Mouse (Mus musculus) forebrain, postnatal 0 days (tissue): ENCODE measurements around the gene Stoml1. TPM values are rescaled to one million over a fixed set of nuclear protein-coding genes. Genes with fewer than 3 reads are reported as not detected.

ENCODE experiments used
- ATAC-seq: fragments of 200-750 bp; cut with Nextera tagmentation; 2 replicates; pipeline ENCODE4 v1.8.0; 2017; ENCODE audit warnings: mild to moderate bottlenecking, moderate library complexity
- DNase-seq: peaks from one replicate; pipeline ENCODE4 v3.0.0-alpha.2; 2015
- H3K27ac ChIP-seq: fragments of 300-500 bp; sonication (generic); 2 replicates; pipeline ENCODE4 v1.5.1; 2014; ENCODE audit warnings: low read depth, mild to moderate bottlenecking, antibody characterized with exemption, low read length, moderate library complexity, mixed read lengths
- H3K27me3 ChIP-seq: fragments of 300-500 bp; sonication (generic); 2 replicates; pipeline ENCODE4 v1.6.1; 2014; ENCODE audit warnings: mild to moderate bottlenecking, low read length, mixed read lengths; ENCODE audit not compliant: insufficient read depth
- H3K36me3 ChIP-seq: fragments of 300-500 bp; sonication (generic); 2 replicates; pipeline ENCODE4 v1.6.1; 2014; ENCODE audit warnings: mild to moderate bottlenecking, moderate library complexity; ENCODE audit not compliant: insufficient read depth
- H3K4me1 ChIP-seq: fragments of 300-500 bp; sonication (generic); 2 replicates; pipeline ENCODE4 v1.6.1; 2014; ENCODE audit warnings: antibody characterized with exemption; ENCODE audit not compliant: insufficient read depth
- H3K4me2 ChIP-seq: fragments of 300-500 bp; sonication (generic); 2 replicates; pipeline ENCODE4 v1.6.1; 2014; ENCODE audit warnings: low read depth, mild to moderate bottlenecking, moderate library complexity
- H3K4me3 ChIP-seq: fragments of 300-500 bp; sonication (generic); 2 replicates; pipeline ENCODE4 v1.5.1; 2014; ENCODE audit warnings: low read depth, low read length, mixed read lengths
- H3K9ac ChIP-seq: fragments of 300-500 bp; sonication (generic); 2 replicates; pipeline ENCODE4 v1.6.1; 2014; ENCODE audit warnings: mild to moderate bottlenecking
- H3K9me3 ChIP-seq: fragments of 300-500 bp; sonication (generic); 2 replicates; pipeline ENCODE4 v1.6.1; 2016; ENCODE audit warnings: low read length
- CTCF ChIP-seq: sonication (generic); IDR thresholded peaks from 2 replicates; pipeline ENCODE4 v1.5.1; 2016; ENCODE audit warnings: antibody characterized with exemption, control low read depth, low read depth
- WGBS: fragments of 180-500 bp; shearing (Covaris S2); extraction: QIAGEN DNeasy Blood & Tissue Kit; methylation state at CpG from one replicate; pipeline ENCODE4 v1.1.7; 2014; 5-methylcytosine and 5-hydroxymethylcytosine counted together
- polyA plus RNA-seq: library from polyadenylated mRNA; unstranded; fragments of >200 nt; fragmentation: Nextera tagmentation; extraction: Ambion mirVana; gene quantifications from 2 replicates; pipeline ENCODE4 v1.2.1, GENCODE M21; 2015
- total RNA-seq: library from RNA; depleted of rRNA; stranded (reverse); fragments of >200 nt; gene quantifications from 2 replicates; pipeline ENCODE4 v1.2.3, GENCODE M21; 2014

Stoml1 gene
- total and polyA plus RNA-seq, 2 experiments from 2014 or later, result 142 to 149 TPM

- H3K4me3 ChIP-seq, result no peak overlapping the region
- H3K9me3 ChIP-seq, result no peaks in the 10 kb centered on the region
- 0 out of 2 replicates have a peak, but pooled peaks cover 3% of the 10 kb centered on the region for H3K4me1 ChIP-seq
- no peak overlapping the region for H3K4me2 ChIP-seq
- H3K9ac ChIP-seq, result no peak overlapping the region
- ATAC-seq (no peak), DNase-seq (no peak)
- H3K27me3 ChIP-seq, result no peaks in the 10 kb centered on the region
- no peak for TF ChIP-seq CTCF
- 56% methylated on average over 4 of the region's 4 CpGs for WGBS
- H3K27ac ChIP-seq, result no peak overlapping the region
- H3K36me3 ChIP-seq, result no peaks in the 10 kb centered on the region
These were observed 26.1 kb downstream of the Stoml1 start for GRCm38 (mm10) chr9:58278821-58279723.

- no peak for TF ChIP-seq CTCF
- Histone ChIP-seq H3K27me3 (no peaks in the 10 kb centered on the region), H3K36me3 (no peaks in the 10 kb centered on the region), H3K27ac (no peak overlapping the region), H3K4me3 (no peak overlapping the region), H3K9me3 (no peaks in the 10 kb centered on the region), H3K4me1 (0 out of 2 replicates have a peak, but pooled peaks cover 3% of the 10 kb centered on the region), H3K4me2 (no peak overlapping the region), H3K9ac (no peak overlapping the region)
- no peak for DNase-seq
- WGBS, result 77% methylated on average over 5 of the region's 5 CpGs
- ATAC-seq, result no peak
These were observed 26.8 kb downstream of the Stoml1 start for GRCm38 (mm10) chr9:58279780-58280179.

- WGBS, result 33% methylated on average over 9 of the region's 9 CpGs
- no peaks in the 10 kb centered on the region for H3K9me3 ChIP-seq
- ATAC-seq (peak; percentile 86), DNase-seq (peak; percentile 89)
- no peaks in the 10 kb centered on the region for H3K27me3 ChIP-seq
- 0 out of 2 replicates have a peak, but pooled peaks cover 3% of the 10 kb centered on the region for H3K4me1 ChIP-seq
- H3K4me2 ChIP-seq, result no peak overlapping the region
- no peak overlapping the region for H3K4me3 ChIP-seq
- peak; percentile 85 for TF ChIP-seq CTCF
- H3K27ac ChIP-seq, result no peak overlapping the region
- H3K9ac ChIP-seq, result no peak overlapping the region
- H3K36me3 ChIP-seq, result no peaks in the 10 kb centered on the region
These were observed 27.5 kb downstream of the Stoml1 start for GRCm38 (mm10) chr9:58280259-58281109.

GRCm38 (mm10) chr9:58281597-58281996, 28.6 kb downstream of the Stoml1 start:
- no peak overlapping the region for H3K4me3 ChIP-seq
- no peak overlapping the region for H3K9ac ChIP-seq
- H3K27ac ChIP-seq, result no peak overlapping the region
- no peaks in the 10 kb centered on the region for H3K9me3 ChIP-seq
- H3K36me3 ChIP-seq, result no peaks in the 10 kb centered on the region
- ATAC-seq, result no peak
- H3K4me1 ChIP-seq, result 0 out of 2 replicates have a peak, but pooled peaks cover 3% of the 10 kb centered on the region
- no peak overlapping the region for H3K4me2 ChIP-seq
- no peaks in the 10 kb centered on the region for H3K27me3 ChIP-seq
- peak; percentile 68 for TF ChIP-seq CTCF
- WGBS, result 57% methylated on average over 3 of the region's 3 CpGs
- DNase-seq, result no peak

GRCm38 (mm10) chr9:58283431-58283830, 30.5 kb downstream of the Stoml1 start:
- no peaks in the 10 kb centered on the region for H3K36me3 ChIP-seq
- no peaks in the 10 kb centered on the region for H3K27me3 ChIP-seq
- ATAC-seq, result peak; percentile 68
- no peak overlapping the region; the same call in 1 of the 2 replicates for H3K9ac ChIP-seq
- TF ChIP-seq CTCF, result no peak
- H3K4me2 ChIP-seq, result no peak overlapping the region
- H3K4me1 ChIP-seq, result 0 out of 2 replicates have a peak, but pooled peaks cover 3% of the 10 kb centered on the region
- DNase-seq, result peak; percentile 35
- H3K9me3 ChIP-seq, result no peaks in the 10 kb centered on the region
- 47% methylated on average over 7 of the region's 7 CpGs for WGBS
- no peak overlapping the region for H3K27ac ChIP-seq
- no peak overlapping the region for H3K4me3 ChIP-seq

GRCm38 (mm10) chr9:58289090-58289489, 36.1 kb downstream of the Stoml1 start:
- H3K36me3 ChIP-seq, result no peaks in the 10 kb centered on the region
- H3K4me1 ChIP-seq, result no peaks in the 10 kb centered on the region
- no peak overlapping the region for H3K9ac ChIP-seq
- no peak for TF ChIP-seq CTCF
- no peaks in the 10 kb centered on the region for H3K27me3 ChIP-seq
- no peaks in the 10 kb centered on the region for H3K9me3 ChIP-seq
- WGBS, result 100% methylated on average over 1 of the region's 1 CpGs
- DNase-seq (no peak), ATAC-seq (no peak)
- H3K4me2 ChIP-seq, result no peak overlapping the region
- no peak overlapping the region for H3K27ac ChIP-seq
- H3K4me3 ChIP-seq, result no peak overlapping the region
